Mouse (Mus musculus) ES-E14 (cell line): ENCODE results near the gene Slc27a3.

Experiments used
- CHD2 ChIP-seq: IDR thresholded peaks from 2 replicates; pipeline ENCODE4 v1.6.1; 2014; ENCODE audit warnings: mild to moderate bottlenecking, low read depth, low read length, inconsistent platforms
- MAFK ChIP-seq: IDR thresholded peaks from 2 replicates; pipeline ENCODE4 v1.6.1; 2014; ENCODE audit warnings: mild to moderate bottlenecking, low read depth, low read length, inconsistent platforms; ENCODE audit not compliant: insufficient read depth

DNA sequence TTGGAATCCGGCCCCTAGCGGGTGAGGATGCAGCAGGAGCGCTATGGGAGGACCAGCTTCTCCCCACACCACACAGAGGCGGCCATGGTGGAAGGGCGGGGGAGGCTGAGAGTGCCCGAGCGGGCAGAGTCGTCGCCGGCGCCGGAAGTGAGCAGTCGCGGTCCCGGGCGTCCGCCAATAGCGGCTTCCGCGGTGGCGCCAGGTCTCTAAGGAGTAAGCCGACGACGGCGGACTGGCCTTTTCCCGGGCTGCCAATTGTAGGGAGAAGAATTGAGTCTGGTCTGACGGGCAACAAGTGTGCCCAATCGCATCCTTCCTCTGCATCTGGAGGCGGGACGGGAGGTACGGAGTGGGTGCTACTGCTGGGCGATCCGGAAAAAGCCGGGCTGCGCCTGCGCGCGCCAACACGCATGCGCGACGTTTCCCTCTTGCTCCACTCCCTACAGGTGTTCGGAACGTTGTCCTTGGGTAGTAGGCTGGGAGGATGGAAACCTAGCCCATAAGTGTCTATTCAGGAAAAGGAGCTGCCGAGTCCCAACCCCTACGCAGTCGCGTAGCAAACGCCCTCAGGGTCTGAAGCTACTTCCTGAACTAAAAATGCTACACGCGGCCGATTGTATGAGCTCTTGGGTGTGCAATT lies 43.8 kb upstream of the Slc27a3 start, which contains the start of gene Ints3:
- TF ChIP-seq CHD2 = peak; percentile 70
- no peak; the same call in 1 of the 2 replicates for TF ChIP-seq MAFK
